Mouse (Mus musculus): ENCODE results near the gene Pheta2. TPM values are rescaled to one million over a fixed set of nuclear protein-coding genes. Genes with fewer than 3 reads are reported as not detected.

The Pheta2 gene
- polyA plus RNA-seq, 1 experiment from 2014 or later, result 1.6 TPM

DNA sequence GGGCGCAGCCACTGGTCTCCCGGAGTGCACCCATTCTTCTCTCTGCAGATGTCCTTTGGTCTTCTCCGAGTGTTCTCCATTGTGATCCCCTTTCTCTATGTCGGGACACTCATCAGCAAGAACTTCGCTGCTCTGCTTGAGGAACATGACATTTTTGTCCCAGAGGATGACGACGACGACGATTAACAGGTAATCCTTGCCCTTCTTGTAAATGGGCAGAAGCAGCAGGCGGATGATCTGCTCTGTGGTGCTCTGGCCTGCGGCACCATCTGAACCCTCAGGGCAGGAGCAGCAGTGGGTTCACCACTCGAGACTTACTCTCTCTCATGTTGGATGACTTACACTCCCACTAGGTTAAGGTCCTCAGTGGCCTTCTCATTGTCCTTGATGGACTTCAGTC lies 9.1 kb downstream of the Pheta2 start:
- Histone ChIP-seq H3K27me3 (replicated peaks; ENCODE audit: control insufficient read depth, insufficient read depth, low read length) (no peaks in the 10 kb centered on the region), H3K4me1 (ENCODE audit: control insufficient read depth, insufficient read depth, low read depth, low read length) (peaks cover 24% of the 10 kb centered on the region), H3K9ac (ENCODE audit: low read depth, low read length) (no peak overlapping the region), H3K36me3 (ENCODE audit: control insufficient read depth, insufficient read depth, low read length) (peaks cover 23% of the 10 kb centered on the region), H3K27ac (ENCODE audit: low read depth, low read length) (no peak overlapping the region), H3K4me2 (ENCODE audit: low read length) (no peak overlapping the region; the same call in 1 of the 2 replicates), H3K9me3 (ENCODE audit: control insufficient read depth, low read length) (no peaks in the 10 kb centered on the region), H3K4me3 (ENCODE audit: low read length) (no peak overlapping the region)
- WGBS, result 95% methylated on average over 12 of the region's 12 CpGs
- ATAC-seq, result no peak

DNA sequence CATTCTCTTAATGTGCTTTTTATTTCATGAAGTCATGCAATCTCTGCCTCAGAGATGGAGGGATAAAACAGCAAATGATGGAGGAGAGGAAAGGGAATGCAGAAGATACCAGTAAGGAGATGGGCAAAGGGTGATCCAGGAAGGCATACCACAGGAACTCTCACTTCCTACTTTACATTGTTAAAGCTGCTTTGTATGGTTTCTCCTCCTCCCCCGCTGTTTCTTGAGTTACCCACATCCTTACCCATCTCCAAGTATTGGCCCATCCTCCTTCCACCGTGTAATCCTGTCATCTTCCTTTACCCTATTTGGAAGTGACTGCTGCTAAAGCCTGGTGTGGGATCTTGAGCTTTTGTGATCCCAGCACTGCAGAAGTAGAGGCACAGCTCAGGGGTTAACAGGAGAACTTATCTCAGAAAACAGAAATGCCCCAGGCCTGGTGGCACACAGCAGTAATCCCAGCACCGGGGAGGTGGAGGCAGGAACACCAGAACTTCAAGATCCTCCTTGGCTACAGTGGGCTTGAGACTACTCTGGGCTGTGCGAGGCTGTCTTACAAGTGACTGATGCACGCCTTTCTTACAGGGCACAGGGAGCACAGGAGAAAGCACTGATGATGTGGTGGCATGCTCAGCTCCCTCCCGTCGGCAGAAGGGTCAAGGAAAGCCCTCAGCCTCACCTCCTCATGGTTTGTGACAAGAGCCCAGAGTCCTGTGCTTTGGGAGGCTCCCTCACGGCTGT lies 9.7 kb downstream of the Pheta2 start:
- H3K36me3 ChIP-seq (ENCODE audit: control insufficient read depth, insufficient read depth, low read length), result peaks cover 23% of the 10 kb centered on the region
- no peak overlapping the region for H3K4me3 ChIP-seq (ENCODE audit: low read length)
- no peak overlapping the region for H3K27ac ChIP-seq (ENCODE audit: low read depth, low read length)
- H3K4me2 ChIP-seq (ENCODE audit: low read length), result no peak overlapping the region
- H3K9ac ChIP-seq (ENCODE audit: low read depth, low read length), result no peak overlapping the region
- no peak for ATAC-seq
- no peaks in the 10 kb centered on the region for H3K9me3 ChIP-seq (ENCODE audit: control insufficient read depth, low read length)
- H3K4me1 ChIP-seq (ENCODE audit: control insufficient read depth, insufficient read depth, low read depth, low read length), result peaks cover 29% of the 10 kb centered on the region
- 87% methylated on average over 8 of the region's 8 CpGs for WGBS
- H3K27me3 ChIP-seq (replicated peaks; ENCODE audit: control insufficient read depth, insufficient read depth, low read length), result no peaks in the 10 kb centered on the region

DNA sequence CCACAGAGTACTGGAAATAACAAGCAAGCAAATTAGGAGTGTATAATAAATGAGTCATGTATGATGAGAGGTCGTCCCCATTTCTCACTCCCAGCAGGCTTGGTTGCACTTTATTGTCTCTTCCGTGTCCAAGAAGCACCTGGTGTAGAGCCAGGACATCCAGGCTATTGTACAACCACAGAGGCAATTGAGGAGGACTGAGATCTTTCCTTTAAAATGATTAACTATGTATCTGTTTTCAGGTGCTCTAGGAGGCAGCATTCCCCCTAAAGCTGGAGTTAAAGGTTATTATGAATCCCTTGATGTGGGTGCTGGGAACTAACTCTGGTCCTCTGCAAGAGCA lies 10.2 kb downstream of the Pheta2 start:
- Histone ChIP-seq H3K27me3 (replicated peaks; ENCODE audit: control insufficient read depth, insufficient read depth, low read length) (no peaks in the 10 kb centered on the region), H3K9me3 (ENCODE audit: control insufficient read depth, low read length) (no peaks in the 10 kb centered on the region), H3K9ac (ENCODE audit: low read depth, low read length) (no peak overlapping the region), H3K4me3 (ENCODE audit: low read length) (no peak overlapping the region), H3K36me3 (ENCODE audit: control insufficient read depth, insufficient read depth, low read length) (peaks cover 23% of the 10 kb centered on the region), H3K4me2 (ENCODE audit: low read length) (no peak overlapping the region), H3K27ac (ENCODE audit: low read depth, low read length) (no peak overlapping the region), H3K4me1 (ENCODE audit: control insufficient read depth, insufficient read depth, low read depth, low read length) (peaks cover 29% of the 10 kb centered on the region)
- WGBS, result 82% methylated on average over 2 of the region's 2 CpGs
- ATAC-seq, result no peak

DNA sequence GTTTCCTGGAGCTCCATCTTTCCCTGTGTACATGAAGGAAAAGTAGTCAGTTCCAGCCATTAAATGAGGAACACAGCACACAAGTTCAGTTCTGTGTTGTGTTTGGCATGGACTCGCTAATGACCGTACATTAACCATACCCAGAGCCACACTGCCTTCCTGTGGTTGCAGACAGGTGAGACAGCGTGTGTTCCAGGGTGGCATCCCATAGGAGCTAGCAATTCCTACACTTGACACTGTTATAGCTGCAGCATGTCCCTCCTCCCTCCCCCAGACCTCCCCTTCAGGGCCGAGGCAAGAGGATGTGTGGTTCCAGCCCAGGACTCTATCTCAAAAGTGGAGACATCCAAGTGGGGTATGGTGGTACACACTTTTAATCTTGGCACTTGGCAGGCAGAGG lies 11.6 kb downstream of the Pheta2 start:
- ATAC-seq, result no peak
- Histone ChIP-seq H3K36me3 (ENCODE audit: control insufficient read depth, insufficient read depth, low read length) (peaks cover 23% of the 10 kb centered on the region), H3K27ac (ENCODE audit: low read depth, low read length) (no peak overlapping the region), H3K27me3 (replicated peaks; ENCODE audit: control insufficient read depth, insufficient read depth, low read length) (no peaks in the 10 kb centered on the region), H3K9ac (ENCODE audit: low read depth, low read length) (no peak overlapping the region), H3K4me3 (ENCODE audit: low read length) (no peak overlapping the region), H3K9me3 (ENCODE audit: control insufficient read depth, low read length) (no peaks in the 10 kb centered on the region), H3K4me2 (ENCODE audit: low read length) (no peak overlapping the region), H3K4me1 (ENCODE audit: control insufficient read depth, insufficient read depth, low read depth, low read length) (peaks cover 34% of the 10 kb centered on the region)
- WGBS, result 92% methylated on average over 4 of the region's 4 CpGs

DNA sequence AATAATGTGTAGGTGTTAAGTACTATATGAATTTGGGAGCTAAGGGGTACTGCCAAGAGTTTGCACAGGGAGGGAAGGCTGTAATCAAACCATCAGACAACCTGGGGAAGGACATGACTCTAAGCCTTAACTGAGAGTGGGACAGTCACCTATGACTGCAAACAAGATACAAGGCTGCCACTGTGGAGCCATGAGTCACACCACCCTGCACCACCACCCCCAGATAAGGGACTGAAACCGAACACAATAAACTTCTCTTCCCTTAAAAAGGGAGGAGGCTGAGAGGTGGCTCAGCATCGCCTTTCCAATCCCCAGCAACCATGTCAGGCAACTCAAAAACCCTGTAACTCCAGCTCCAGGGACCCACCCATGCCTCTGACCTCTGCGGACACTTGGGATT lies 12.7 kb downstream of the Pheta2 start:
- no peak overlapping the region for H3K4me2 ChIP-seq (ENCODE audit: low read length)
- no peaks in the 10 kb centered on the region for H3K9me3 ChIP-seq (ENCODE audit: control insufficient read depth, low read length)
- WGBS, result 87% methylated on average over 3 of the region's 3 CpGs
- H3K4me3 ChIP-seq (ENCODE audit: low read length), result no peak overlapping the region
- H3K9ac ChIP-seq (ENCODE audit: low read depth, low read length), result no peak overlapping the region
- H3K27me3 ChIP-seq (replicated peaks; ENCODE audit: control insufficient read depth, insufficient read depth, low read length), result no peaks in the 10 kb centered on the region
- H3K27ac ChIP-seq (ENCODE audit: low read depth, low read length), result no peak overlapping the region
- ATAC-seq, result no peak
- H3K36me3 ChIP-seq (ENCODE audit: control insufficient read depth, insufficient read depth, low read length), result peaks cover 23% of the 10 kb centered on the region
- peaks cover 34% of the 10 kb centered on the region for H3K4me1 ChIP-seq (ENCODE audit: control insufficient read depth, insufficient read depth, low read depth, low read length)

DNA sequence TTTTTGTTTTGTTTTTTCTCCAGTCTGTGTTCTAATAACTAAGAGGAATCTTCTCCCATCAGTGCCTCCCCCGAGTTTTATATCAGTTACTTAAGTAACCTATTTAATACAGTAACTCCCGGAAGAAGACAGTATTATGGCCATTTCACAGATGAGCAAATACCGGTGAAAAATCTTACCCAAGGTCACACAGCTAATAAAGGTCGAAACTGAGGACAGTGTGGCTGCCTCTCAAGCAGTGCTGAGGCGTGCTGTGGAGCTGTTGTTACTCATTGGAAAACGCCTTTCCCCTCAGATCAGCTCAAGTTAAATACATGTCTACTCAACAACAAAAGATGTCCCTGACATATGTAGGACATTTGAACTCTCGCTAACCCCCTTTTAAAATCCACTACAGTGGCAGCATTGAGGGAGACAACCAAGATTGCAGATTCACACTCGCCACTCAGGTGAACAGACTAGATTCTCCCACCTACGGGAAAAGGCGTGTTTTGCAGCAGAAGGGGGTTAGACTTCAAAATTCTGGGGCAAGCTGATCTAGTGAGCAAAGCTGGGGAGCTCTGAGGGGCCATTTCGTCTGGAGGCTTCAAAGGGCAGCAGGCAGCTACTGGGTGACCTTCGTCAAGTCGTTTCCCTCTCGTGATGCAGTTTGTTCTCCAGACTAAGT lies 14.5 kb downstream of the Pheta2 start:
- H3K9me3 ChIP-seq (ENCODE audit: control insufficient read depth, low read length), result no peaks in the 10 kb centered on the region
- WGBS, result 30% methylated on average over 14 of the region's 14 CpGs
- no peaks in the 10 kb centered on the region for H3K27me3 ChIP-seq (replicated peaks; ENCODE audit: control insufficient read depth, insufficient read depth, low read length)
- H3K27ac ChIP-seq (ENCODE audit: low read depth, low read length), result peak overlapping the region; percentile 80; the same call in 1 of the 2 replicates
- H3K4me1 ChIP-seq (ENCODE audit: control insufficient read depth, insufficient read depth, low read depth, low read length), result peaks cover 22% of the 10 kb centered on the region
- H3K9ac ChIP-seq (ENCODE audit: low read depth, low read length), result peak overlapping the region; percentile 93
- ATAC-seq, result no peak
- peak overlapping the region; percentile 60 for H3K4me2 ChIP-seq (ENCODE audit: low read length)
- peaks cover 21% of the 10 kb centered on the region for H3K36me3 ChIP-seq (ENCODE audit: control insufficient read depth, insufficient read depth, low read length)
- H3K4me3 ChIP-seq (ENCODE audit: low read length), result peak overlapping the region; percentile 76

DNA sequence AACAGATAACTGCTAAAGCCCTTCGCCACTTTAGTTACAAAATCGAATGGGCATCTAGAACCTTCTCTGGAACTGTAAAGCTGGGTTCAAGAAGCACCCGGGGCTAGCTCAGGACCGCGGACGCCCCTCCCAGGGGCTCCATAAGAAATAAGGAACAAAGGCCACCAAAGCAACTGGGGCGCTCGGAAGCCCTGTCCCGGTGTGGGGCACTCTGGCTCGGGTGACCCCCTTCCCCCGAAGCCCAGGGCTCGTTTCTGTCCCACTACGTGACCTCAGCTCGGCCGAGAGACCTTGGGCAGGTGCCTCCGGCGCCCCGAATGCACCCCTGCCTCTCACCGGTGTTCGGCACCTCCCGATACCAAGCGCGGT lies 15.0 kb downstream of the Pheta2 start:
- under 1% methylated on average over 23 of the region's 23 CpGs for WGBS
- peak overlapping the region; percentile 80 for H3K27ac ChIP-seq (ENCODE audit: low read depth, low read length)

DNA sequence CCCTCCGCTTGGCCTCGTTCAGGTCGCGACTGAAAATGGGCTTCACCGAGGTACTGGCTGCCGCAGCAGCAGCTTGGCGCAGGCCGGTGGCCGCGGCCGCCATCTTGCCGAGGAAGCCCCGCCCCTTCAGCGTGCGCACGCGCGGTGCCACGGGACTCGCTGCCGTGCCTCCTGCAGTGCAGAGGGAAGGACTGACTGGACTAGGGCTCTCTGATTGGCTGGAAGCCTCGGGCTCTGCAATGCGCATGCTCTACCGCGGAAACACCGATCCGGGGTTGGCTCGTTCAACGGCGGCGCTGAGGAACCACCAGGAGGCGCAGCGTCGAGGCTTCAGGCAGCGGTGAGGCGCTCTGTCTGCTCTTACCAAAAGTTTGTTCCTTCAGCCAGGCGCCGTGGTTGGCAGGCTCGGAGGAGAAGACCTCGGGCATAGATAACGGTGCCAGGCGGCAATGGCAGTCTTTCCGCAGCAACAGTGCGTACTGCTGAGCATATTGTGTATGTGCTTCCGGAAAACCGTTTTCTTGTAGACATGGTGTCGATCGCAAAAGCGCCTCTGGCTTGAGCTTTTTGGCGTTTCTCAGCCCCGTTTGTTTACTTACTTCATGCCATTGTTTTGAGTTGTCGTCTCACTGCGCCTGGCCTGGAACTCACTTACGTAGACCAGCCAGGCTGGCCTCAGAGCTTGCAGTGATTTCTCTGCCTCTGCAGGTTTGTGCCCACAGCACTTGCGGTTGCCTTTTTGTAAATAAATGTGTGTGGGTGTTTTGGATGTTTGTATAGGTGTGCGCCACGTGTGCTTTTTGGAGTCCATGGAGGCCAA lies 15.6 kb downstream of the Pheta2 start, which contains the start of gene Ndufa6:
Ndufa6 (minus strand) TSS at position 197 of the 820 bp plus-strand sequence.
- H3K4me3 ChIP-seq (ENCODE audit: low read length), result peak within 1 kb of the TSS; percentile 76
- peaks cover 10% of the 10 kb centered on the region for H3K36me3 ChIP-seq (ENCODE audit: control insufficient read depth, insufficient read depth, low read length)
- peak within 1 kb of the TSS; percentile 93 for H3K9ac ChIP-seq (ENCODE audit: low read depth, low read length)
- WGBS, result 2% methylated on average over 57 of the region's 57 CpGs
- H3K27me3 ChIP-seq (replicated peaks; ENCODE audit: control insufficient read depth, insufficient read depth, low read length), result no peaks in the 10 kb centered on the region
- no peaks in the 10 kb centered on the region for H3K9me3 ChIP-seq (ENCODE audit: control insufficient read depth, low read length)
- H3K4me1 ChIP-seq (ENCODE audit: control insufficient read depth, insufficient read depth, low read depth, low read length), result peaks cover 22% of the 10 kb centered on the region
- H3K4me2 ChIP-seq (ENCODE audit: low read length), result peak within 1 kb of the TSS; percentile 77
- H3K27ac ChIP-seq (ENCODE audit: low read depth, low read length), result peak within 1 kb of the TSS; percentile 80
- peak; percentile 99 for ATAC-seq

More for the DNA sequence above, 15.0 kb downstream of the Pheta2 start:
- Histone ChIP-seq H3K4me3 (ENCODE audit: low read length) (peak overlapping the region; percentile 76), H3K4me2 (ENCODE audit: low read length) (peak overlapping the region; percentile 60), H3K27me3 (replicated peaks; ENCODE audit: control insufficient read depth, insufficient read depth, low read length) (no peaks in the 10 kb centered on the region), H3K9me3 (ENCODE audit: control insufficient read depth, low read length) (no peaks in the 10 kb centered on the region), H3K9ac (ENCODE audit: low read depth, low read length) (peak overlapping the region; percentile 93), H3K36me3 (ENCODE audit: control insufficient read depth, insufficient read depth, low read length) (peaks cover 16% of the 10 kb centered on the region), H3K4me1 (ENCODE audit: control insufficient read depth, insufficient read depth, low read depth, low read length) (peaks cover 22% of the 10 kb centered on the region)
- ATAC-seq, result no peak
